Mouse (Mus musculus) adrenal gland, postnatal 4 days (tissue): ENCODE data around the gene Fstl3. TPM values are rescaled to one million over a fixed set of nuclear protein-coding genes. Genes with fewer than 3 reads are reported as not detected.

ENCODE experiments used
- DNase-seq, 2 experiments: peaks; one replicate each; pipeline ENCODE4 v3.0.0; 2021 to 2022; ENCODE audit warnings: low spot score in 2 of 2, mixed read lengths in 2 of 2
- total RNA-seq, 2 experiments: library from RNA; stranded (reverse); gene quantifications; 2 replicates each; pipeline ENCODE4 v1.2.3; 2021

The Fstl3 gene
- total RNA-seq, 2 experiments from 2014 or later = 6.7 to 7.1 TPM

GRCm38 (mm10) chr10:79783920-79784800, 7.1 kb downstream of the Fstl3 start:
- no peak for DNase-seq

- DNase-seq = peak in 1 of 2 experiments; percentile 67
Measured at GRCm38 (mm10) chr10:79788386-79789158, 11.5 kb downstream of the Fstl3 start.

- no peak for DNase-seq
Measured at GRCm38 (mm10) chr10:79789581-79789980, 12.5 kb downstream of the Fstl3 start.

- no peak for DNase-seq
Measured at GRCm38 (mm10) chr10:79790861-79791260, 13.8 kb downstream of the Fstl3 start, which contains the start of gene Prss57. Gene Prss57 (minus strand): TSS chr10:79790961.

- DNase-seq = no peak
Measured at GRCm38 (mm10) chr10:79792339-79793040, 15.4 kb downstream of the Fstl3 start.

GRCm38 (mm10) chr10:79793051-79793737, 16.1 kb downstream of the Fstl3 start, which contains the start of gene Palm:
Gene Palm (plus strand): TSS chr10:79793572.
- DNase-seq = peak; percentile 58 to 59

- DNase-seq = no peak
Measured at GRCm38 (mm10) chr10:79793738-79794490, 16.8 kb downstream of the Fstl3 start.

GRCm38 (mm10) chr10:79794491-79794931, 17.4 kb downstream of the Fstl3 start:
- DNase-seq = no peak

GRCm38 (mm10) chr10:79795905-79796304, 18.8 kb downstream of the Fstl3 start:
- no peak for DNase-seq

- no peak for DNase-seq
Measured at GRCm38 (mm10) chr10:79797326-79797725, 20.3 kb downstream of the Fstl3 start.

GRCm38 (mm10) chr10:79798289-79798928, 21.3 kb downstream of the Fstl3 start:
- DNase-seq = no peak

GRCm38 (mm10) chr10:79800508-79800907, 23.4 kb downstream of the Fstl3 start:
- DNase-seq = no peak

- DNase-seq = no peak
Measured at GRCm38 (mm10) chr10:79801837-79802236, 24.8 kb downstream of the Fstl3 start.

GRCm38 (mm10) chr10:79802331-79802971, 25.4 kb downstream of the Fstl3 start:
- DNase-seq = peak; percentile 39 to 74

- DNase-seq = no peak
Measured at GRCm38 (mm10) chr10:79803716-79804323, 26.7 kb downstream of the Fstl3 start.

- DNase-seq = no peak
Measured at GRCm38 (mm10) chr10:79805636-79806035, 28.6 kb downstream of the Fstl3 start.

- no peak for DNase-seq
Measured at GRCm38 (mm10) chr10:79806331-79806730, 29.3 kb downstream of the Fstl3 start.

GRCm38 (mm10) chr10:79806972-79807371, 29.9 kb downstream of the Fstl3 start:
- DNase-seq = no peak
